Mouse (Mus musculus): ENCODE data around the gene Ankrd33b.

- no peak for TF ChIP-seq CTCF (conservative IDR thresholded peaks at IDR 0.05; ENCODE audit: low read length)
- TF ChIP-seq NANOG (IDR thresholded peaks at IDR 0.05; ENCODE audit: borderline replicate concordance, low read length): no peak
- TF ChIP-seq POU5F1 (IDR thresholded peaks at IDR 0.05; ENCODE audit: borderline replicate concordance, low read length): no peak
Measured at GRCm38 (mm10) chr15:31305181-31305580, 62.3 kb downstream of the Ankrd33b start.
